8 mouse cellular contexts compared by ENCODE assay signal in genomic region chr3:108200329-108201323, GRCm38 (mm10). TPM values are rescaled to one million over a fixed set of nuclear protein-coding genes. Genes with fewer than 3 reads are reported as not detected.
DNase-seq lines count a peak whose midpoint lies in the region; ATAC-seq and TF ChIP-seq lines count a peak whose summit lies in the region.

Cyb561d1 (minus strand) TSS chr3:108201212.

- H3K27ac ChIP-seq in brown adipose tissue, adult 24 weeks (replicated peaks; ENCODE audit: low read depth, low read length): peak within 1 kb of the TSS; percentile 73
- H3K27ac ChIP-seq in heart, embryonic 12.5 days (ENCODE audit: poor library complexity, severe bottlenecking): peak within 1 kb of the TSS; percentile 88
- H3K27ac ChIP-seq in kidney, postnatal 0 days: peak within 1 kb of the TSS; percentile 75
- H3K27ac ChIP-seq in liver, adult 2 months (replicated peaks; ENCODE audit: insufficient read depth, low read depth, low read length): peak within 1 kb of the TSS; percentile 73

- peak; percentile 52; the same call in 1 of the 2 replicates for TF ChIP-seq POLR2A in liver, adult 2 months (IDR thresholded peaks at IDR 0.05; ENCODE audit: extremely low read depth, insufficient read depth, low read length)

- H3K4me2 ChIP-seq in heart, embryonic 12.5 days: peak within 1 kb of the TSS; percentile 64
- H3K4me2 ChIP-seq in kidney, postnatal 0 days (ENCODE audit: low read length): peak within 1 kb of the TSS; percentile 54

- TF ChIP-seq CTCF in kidney, postnatal 0 days (IDR thresholded peaks at IDR 0.05; ENCODE audit: low read depth): peak; percentile 69
- peak; percentile 70 for TF ChIP-seq CTCF in liver, adult 2 months (IDR thresholded peaks at IDR 0.05; ENCODE audit: low read depth, low read length)

- peaks cover 40% of the 10 kb centered on the region for H3K36me3 ChIP-seq in heart, embryonic 12.5 days
- peaks cover 17% of the 10 kb centered on the region for H3K36me3 ChIP-seq in kidney, postnatal 0 days (ENCODE audit: insufficient read depth, low read length)
- no peaks in the 10 kb centered on the region for H3K36me3 ChIP-seq in liver, adult 2 months (ENCODE audit: control insufficient read depth, insufficient read depth, low read length)

- H3K9me3 ChIP-seq in heart, embryonic 12.5 days (replicated peaks): no peaks in the 10 kb centered on the region
- no peaks in the 10 kb centered on the region for H3K9me3 ChIP-seq in kidney, postnatal 0 days (replicated peaks; ENCODE audit: low read length)

- peak within 1 kb of the TSS; percentile 74 for H3K9ac ChIP-seq in heart, embryonic 12.5 days
- peak within 1 kb of the TSS; percentile 53 for H3K9ac ChIP-seq in kidney, postnatal 0 days (ENCODE audit: low read depth, low read length)
- H3K9ac ChIP-seq in liver, adult 2 months (ENCODE audit: low read depth, low read length): peak within 1 kb of the TSS; percentile 88

- DNase-seq in kidney, postnatal 0 days (ENCODE audit: low spot score): peak; percentile 96
- DNase-seq in liver, adult 2 months (ENCODE audit: extremely low read depth, low read depth, low spot score): peak; percentile 75
- DNase-seq in spleen, postnatal 4 days (ENCODE audit: low spot score in 2 of 2): peak; percentile 95 to 97

- H3K79me2 ChIP-seq in liver, adult 2 months (ENCODE audit: control insufficient read depth, insufficient read depth, low read length): no peaks in the 10 kb centered on the region

- peak; percentile 91 for ATAC-seq in CD4-positive, CD25-positive, alpha-beta regulatory T cell, adult 4 months
- ATAC-seq in erythroid progenitor cell, adult 5-6 weeks (replicated peaks; ENCODE audit: low FRiP score, poor library complexity, severe bottlenecking): peak; percentile 91
- ATAC-seq in heart, embryonic 12.5 days (ENCODE audit: insufficient number of reproducible peaks, low FRiP score): peak; percentile 95
- peak; percentile 87 for ATAC-seq in kidney, postnatal 0 days (replicated peaks; ENCODE audit: low FRiP score, low read depth)
- ATAC-seq in monocyte, adult 5-6 weeks (replicated peaks; ENCODE audit: insufficient number of reproducible peaks, low FRiP score, low TSS enrichment, poor library complexity, severe bottlenecking): peak; percentile 69

- WGBS in heart, embryonic 12.5 days: 3% methylated on average over 44 of the region's 44 CpGs
- 2% methylated on average over 44 of the region's 44 CpGs for WGBS in kidney, postnatal 0 days
- WGBS in liver, adult 2 months: 3% methylated on average over 44 of the region's 44 CpGs

- peaks cover 3% of the 10 kb centered on the region; the same call in 1 of the 2 replicates for H3K4me1 ChIP-seq in brown adipose tissue, adult 24 weeks (ENCODE audit: control insufficient read depth, insufficient read depth, insufficient read length, low read length)
- peaks cover 37% of the 10 kb centered on the region for H3K4me1 ChIP-seq in heart, embryonic 12.5 days (replicated peaks)
- peaks cover 18% of the 10 kb centered on the region for H3K4me1 ChIP-seq in kidney, postnatal 0 days (replicated peaks; ENCODE audit: insufficient read depth, low read length)
- H3K4me1 ChIP-seq in liver, adult 2 months (ENCODE audit: control insufficient read depth, insufficient read depth, low read length): peaks cover 3% of the 10 kb centered on the region; the same call in 1 of the 2 replicates

- peak within 1 kb of the TSS; percentile 70 for H3K4me3 ChIP-seq in brown adipose tissue, adult 24 weeks (ENCODE audit: insufficient read depth, low read depth, low read length)
- H3K4me3 ChIP-seq in heart, embryonic 12.5 days: peak within 1 kb of the TSS; percentile 68
- peak within 1 kb of the TSS; percentile 56 for H3K4me3 ChIP-seq in kidney, postnatal 0 days (replicated peaks; ENCODE audit: low read depth, low read length)
- peak within 1 kb of the TSS; percentile 96 for H3K4me3 ChIP-seq in liver, adult 2 months (ENCODE audit: insufficient read depth, low read depth, low read length)

- no peaks in the 10 kb centered on the region for H3K27me3 ChIP-seq in heart, embryonic 12.5 days (replicated peaks)
- no peaks in the 10 kb centered on the region for H3K27me3 ChIP-seq in kidney, postnatal 0 days (ENCODE audit: insufficient read depth, low read length)
- H3K27me3 ChIP-seq in liver, adult 2 months (ENCODE audit: control insufficient read depth, insufficient read depth, low read length): no peaks in the 10 kb centered on the region

RNA-seq across cellular contexts. Expression of gene Cyb561d1, which starts in this region (rescaled TPM):
- 1 to 10 TPM; 7.7 to 8.8 TPM for polyA plus RNA-seq in CD4-positive, CD25-positive, alpha-beta regulatory T cell, adult 4 months (2017; shearing (Covaris generic))
- polyA plus RNA-seq in brown adipose tissue, adult 24 weeks (2012; ENCODE audit: insufficient read depth, insufficient read length, missing spikeins): 3.5 and 4.8 TPM in 2 replicates
- 1.4 and 2.1 TPM in 2 replicates for total RNA-seq in erythroid progenitor cell, adult 5-6 weeks (2015; ENCODE audit: low replicate concordance)
- 5.3 TPM in 1 of 2 replicates, not detected in the other for total RNA-seq in erythroid progenitor cell, adult 5-6 weeks (2017; ENCODE audit: low replicate concordance)
- 3.4 and 3.7 TPM in 2 replicates for polyA plus RNA-seq in heart, embryonic 12.5 days (2016; fragmentation: Nextera tagmentation; extraction: Ambion mirVana)
- 3.1 and 3.4 TPM in 2 replicates for polyA plus RNA-seq in kidney, postnatal 0 days (2015; fragmentation: Nextera tagmentation; extraction: Ambion mirVana)
- 2.1 and 2.4 TPM in 2 replicates for total RNA-seq in liver, adult 2 months (2014; rRNA removed)
- 3.8 and 4.1 TPM in 2 replicates for polyA plus RNA-seq in liver, adult 2 months (2012; rRNA removed)
- 13.0 to 22.3 TPM (median 15.0 TPM) in 3 replicates for total RNA-seq in monocyte, adult 5-6 weeks (2017)

Comparison
In these comparisons a context has a peak if more than half of its experiments do, and no peak if none do; other contexts are left out.
1. Peak in every context shown above with its lines: DNase-seq, ATAC-seq, H3K4me3 ChIP-seq and H3K27ac ChIP-seq.